Mouse (Mus musculus) limb, embryonic 12.5 days (tissue): ENCODE data around the gene Fam161a. TPM values are rescaled to one million over a fixed set of nuclear protein-coding genes. Genes with fewer than 3 reads are reported as not detected.
"Not testable (repeated sequence)": the region's sequence is repeated elsewhere in the genome, so short reads cannot be mapped to it uniquely, and the experiment has no call there.

ENCODE experiments used
- ATAC-seq: fragments of 200-750 bp; cut with Nextera tagmentation; 2 replicates; pipeline ENCODE4 v1.8.0; 2017; ENCODE audit warnings: low read depth, moderate TSS enrichment; ENCODE audit not compliant: insufficient number of reproducible peaks, insufficient read depth, low FRiP score, low TSS enrichment
- H3K27ac ChIP-seq: fragments of 300-500 bp; sonication (generic); 2 replicates; pipeline ENCODE4 v1.5.1; 2016; ENCODE audit warnings: mild to moderate bottlenecking, moderate library complexity
- H3K27me3 ChIP-seq: fragments of 300-500 bp; sonication (generic); 2 replicates; pipeline ENCODE4 v1.6.1; 2016; ENCODE audit warnings: mild to moderate bottlenecking, moderate library complexity
- H3K36me3 ChIP-seq: fragments of 300-500 bp; sonication (generic); 2 replicates; pipeline ENCODE4 v1.6.1; 2016; ENCODE audit warnings: mild to moderate bottlenecking, moderate library complexity
- H3K4me1 ChIP-seq: fragments of 300-500 bp; sonication (generic); replicated peaks from 2 replicates; pipeline ENCODE4 v1.6.1; 2016
- H3K4me2 ChIP-seq: fragments of 300-500 bp; sonication (generic); 2 replicates; pipeline ENCODE4 v1.6.1; 2016; ENCODE audit warnings: mild to moderate bottlenecking, moderate library complexity
- H3K4me3 ChIP-seq: fragments of 300-500 bp; sonication (generic); replicated peaks from 2 replicates; pipeline ENCODE4 v1.5.1; 2016; ENCODE audit warnings: mild to moderate bottlenecking
- H3K9ac ChIP-seq: fragments of 300-500 bp; sonication (generic); replicated peaks from 2 replicates; pipeline ENCODE4 v1.6.1; 2016; ENCODE audit warnings: mild to moderate bottlenecking, moderate library complexity
- H3K9me3 ChIP-seq: fragments of 300-500 bp; sonication (generic); 2 replicates; pipeline ENCODE4 v1.6.1; 2016; ENCODE audit warnings: mild to moderate bottlenecking, moderate library complexity
- WGBS: fragments of 180-500 bp; shearing (Covaris S2); methylation state at CpG from one replicate; pipeline ENCODE4 v1.1.7; 2016; 5-methylcytosine and 5-hydroxymethylcytosine counted together
- polyA plus RNA-seq: library from polyadenylated mRNA; unstranded; fragments of >200 nt; fragmentation: Nextera tagmentation; extraction: Ambion mirVana; gene quantifications from 2 replicates; pipeline ENCODE4 v1.2.1, GENCODE M21; 2016

The Fam161a gene
- polyA plus RNA-seq, 1 experiment from 2014 or later, result 2.3 TPM

GRCm38 (mm10) chr11:23063153-23063552, 55.8 kb downstream of the Fam161a start:
- 82% methylated on average over 6 of the region's 6 CpGs for WGBS
- H3K36me3 ChIP-seq, result no peaks in the 10 kb centered on the region
- no peak overlapping the region for H3K4me3 ChIP-seq
- no peak overlapping the region for H3K27ac ChIP-seq
- no peak overlapping the region for H3K9ac ChIP-seq
- no peaks in the 10 kb centered on the region for H3K9me3 ChIP-seq
- no peak for ATAC-seq
- no peaks in the 10 kb centered on the region for H3K27me3 ChIP-seq
- H3K4me1 ChIP-seq, result peaks cover 5% of the 10 kb centered on the region
- no peak overlapping the region for H3K4me2 ChIP-seq

- Histone ChIP-seq H3K36me3 (no peaks in the 10 kb centered on the region), H3K4me2 (no peak overlapping the region), H3K4me3 (no peak overlapping the region), H3K9ac (no peak overlapping the region), H3K4me1 (peaks cover 7% of the 10 kb centered on the region), H3K9me3 (no peaks in the 10 kb centered on the region), H3K27ac (no peak overlapping the region), H3K27me3 (no peaks in the 10 kb centered on the region)
- WGBS, result 62% methylated on average over 3 of the region's 3 CpGs
- ATAC-seq, result no peak
Measured at GRCm38 (mm10) chr11:23063857-23064256, 56.5 kb downstream of the Fam161a start.

GRCm38 (mm10) chr11:23064276-23064675, 56.9 kb downstream of the Fam161a start:
- not testable (repeated sequence) for H3K4me1 ChIP-seq, H3K9ac ChIP-seq, H3K27ac ChIP-seq, H3K4me3 ChIP-seq, H3K4me2 ChIP-seq, H3K36me3 ChIP-seq, H3K9me3 ChIP-seq, ATAC-seq, H3K27me3 ChIP-seq
- 44% methylated on average over 3 of the region's 3 CpGs for WGBS

- ATAC-seq, result no peak
- Histone ChIP-seq H3K9ac (no peak overlapping the region), H3K27me3 (no peaks in the 10 kb centered on the region), H3K4me2 (no peak overlapping the region), H3K9me3 (no peaks in the 10 kb centered on the region), H3K4me3 (no peak overlapping the region), H3K27ac (no peak overlapping the region), H3K36me3 (no peaks in the 10 kb centered on the region), H3K4me1 (peaks cover 7% of the 10 kb centered on the region)
- 91% methylated on average over 2 of the region's 2 CpGs for WGBS
Measured at GRCm38 (mm10) chr11:23065167-23065668, 57.9 kb downstream of the Fam161a start.

- WGBS, result 1% methylated on average over 49 of the region's 49 CpGs
- peak; percentile 100 for ATAC-seq
- Histone ChIP-seq H3K4me1 (peaks cover 7% of the 10 kb centered on the region), H3K9me3 (no peaks in the 10 kb centered on the region), H3K4me3 (peak overlapping the region; percentile 67), H3K4me2 (peak overlapping the region; percentile 71), H3K27me3 (no peaks in the 10 kb centered on the region), H3K9ac (peak overlapping the region; percentile 65), H3K36me3 (no peaks in the 10 kb centered on the region), H3K27ac (peak overlapping the region; percentile 69)
Measured at GRCm38 (mm10) chr11:23067395-23068136, 60.2 kb downstream of the Fam161a start.

GRCm38 (mm10) chr11:23068201-23068600, 60.9 kb downstream of the Fam161a start:
- H3K36me3 ChIP-seq, result no peaks in the 10 kb centered on the region
- peak overlapping the region; percentile 71 for H3K4me2 ChIP-seq
- peaks cover 7% of the 10 kb centered on the region for H3K4me1 ChIP-seq
- ATAC-seq, result 0 out of 2 replicates have a peak, but pooled peaks have one; percentile 2
- H3K9me3 ChIP-seq, result no peaks in the 10 kb centered on the region
- WGBS, result 7% methylated on average over 10 of the region's 10 CpGs
- H3K27me3 ChIP-seq, result no peaks in the 10 kb centered on the region
- H3K4me3 ChIP-seq, result peak overlapping the region; percentile 67
- H3K9ac ChIP-seq, result peak overlapping the region; percentile 65
- H3K27ac ChIP-seq, result no peak overlapping the region

GRCm38 (mm10) chr11:23068986-23069385, 61.7 kb downstream of the Fam161a start:
- not testable (repeated sequence) for H3K36me3 ChIP-seq, H3K9me3 ChIP-seq
- 84% methylated on average over 9 of the region's 9 CpGs for WGBS

GRCm38 (mm10) chr11:23074841-23075240, 67.5 kb downstream of the Fam161a start:
- H3K27ac ChIP-seq, result no peak overlapping the region
- H3K4me1 ChIP-seq, result no peaks in the 10 kb centered on the region
- no peak overlapping the region for H3K9ac ChIP-seq
- no peak for ATAC-seq
- no peaks in the 10 kb centered on the region for H3K36me3 ChIP-seq
- no peak overlapping the region for H3K4me3 ChIP-seq
- H3K27me3 ChIP-seq, result no peaks in the 10 kb centered on the region
- H3K4me2 ChIP-seq, result no peak overlapping the region
- H3K9me3 ChIP-seq, result no peaks in the 10 kb centered on the region
- WGBS, result 77% methylated on average over 7 of the region's 7 CpGs

More at GRCm38 (mm10) chr11:23068986-23069385, 61.7 kb downstream of the Fam161a start:
- not testable (repeated sequence) for H3K4me1 ChIP-seq, H3K4me2 ChIP-seq, H3K27me3 ChIP-seq, H3K9ac ChIP-seq, H3K4me3 ChIP-seq, H3K27ac ChIP-seq, ATAC-seq

- H3K4me3 ChIP-seq, result no peak overlapping the region
- no peak overlapping the region for H3K4me2 ChIP-seq
- H3K36me3 ChIP-seq, result no peaks in the 10 kb centered on the region
- H3K9ac ChIP-seq, result no peak overlapping the region
- no peaks in the 10 kb centered on the region for H3K27me3 ChIP-seq
- no peaks in the 10 kb centered on the region for H3K4me1 ChIP-seq
- 91% methylated on average over 1 of the region's 1 CpGs for WGBS
- H3K27ac ChIP-seq, result no peak overlapping the region
- no peaks in the 10 kb centered on the region for H3K9me3 ChIP-seq
- ATAC-seq, result no peak
Measured at GRCm38 (mm10) chr11:23078541-23078940, 71.2 kb downstream of the Fam161a start.

Other genes with a start within 250 kb of the Fam161a start
- gene B3gnt2, start 146.6 kb upstream of the Fam161a start, polyA plus RNA-seq, result 4.1 and 6.4 TPM in 2 replicates
- 2.9 and 3.0 TPM in 2 replicates for gene Zrsr1, start 35.5 kb upstream of the Fam161a start, polyA plus RNA-seq
- gene Gm28048, start 25.4 kb upstream of the Fam161a start, polyA plus RNA-seq, result 5.9 and 6.5 TPM in 2 replicates
- gene Commd1, start 25.1 kb upstream of the Fam161a start, polyA plus RNA-seq, result 382 and 388 TPM in 2 replicates
- 325 and 347 TPM in 2 replicates for gene Cct4, start 17.0 kb upstream of the Fam161a start, polyA plus RNA-seq
- gene Xpo1, start 248.5 kb downstream of the Fam161a start, polyA plus RNA-seq, result 187 and 190 TPM in 2 replicates